In the genomic region with DNA sequence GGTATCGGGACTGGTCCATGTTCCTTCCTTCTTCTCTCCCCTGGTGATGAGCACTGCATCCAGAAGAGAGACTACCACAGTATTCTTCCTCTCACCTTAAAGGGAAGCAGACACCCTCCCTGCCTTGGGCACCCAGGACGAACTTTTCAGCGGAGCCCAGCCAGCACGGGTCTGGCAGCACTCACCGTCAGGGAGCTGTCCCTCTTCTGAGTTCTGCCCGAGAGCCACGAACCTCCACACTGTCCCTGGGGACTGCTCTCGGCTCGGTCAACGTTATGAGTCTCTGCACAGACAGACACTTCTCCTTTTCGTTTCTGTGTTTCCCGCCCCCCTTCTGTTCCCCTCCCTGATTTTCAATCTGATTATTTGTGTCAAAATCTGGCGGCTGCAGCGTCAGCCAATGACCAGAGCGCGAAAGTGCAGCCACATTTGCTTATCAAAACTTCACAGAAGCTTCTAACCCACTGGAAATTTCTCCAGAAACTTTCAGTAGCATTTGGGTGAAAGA, we compare ENCODE assay signal across 8 mouse cellular contexts. TPM values are rescaled to one million over a fixed set of nuclear protein-coding genes. Genes with fewer than 3 reads are reported as not detected.
DNase-seq lines count a peak whose midpoint lies in the region; ATAC-seq and TF ChIP-seq lines count a peak whose summit lies in the region.

A gene (minus strand): TSS at position 319 of the 508 bp plus-strand sequence.

- H3K79me2 ChIP-seq in MEL (ENCODE audit: control insufficient read depth, insufficient read depth, low read length, poor library complexity), result peaks cover 45% of the 10 kb centered on the region

- no peaks in the 10 kb centered on the region for H3K36me3 ChIP-seq in forebrain, embryonic 12.5 days (replicated peaks)
- no peaks in the 10 kb centered on the region for H3K36me3 ChIP-seq in forebrain, embryonic 13.5 days (ENCODE audit: poor library complexity, severe bottlenecking)
- peaks cover 0 to 34% of the 10 kb centered on the region in 2 experiments; a peak in 3 of 4 replicates for H3K36me3 ChIP-seq in MEL (ENCODE audit: control insufficient read depth in 1 of 2, insufficient read depth in 2 of 2, low read length in 2 of 2)

- no peak within 1 kb of the TSS for H3K9ac ChIP-seq in forebrain, embryonic 12.5 days
- no peak within 1 kb of the TSS for H3K9ac ChIP-seq in forebrain, embryonic 13.5 days
- peak within 1 kb of the TSS; percentile 95 for H3K9ac ChIP-seq in MEL (ENCODE audit: control insufficient read depth, low read depth, low read length, poor library complexity, severe bottlenecking)

- H3K27ac ChIP-seq in forebrain, embryonic 12.5 days, result no peak within 1 kb of the TSS
- H3K27ac ChIP-seq in forebrain, embryonic 13.5 days, result no peak within 1 kb of the TSS
- H3K27ac ChIP-seq in MEL (ENCODE audit: control insufficient read depth, low read depth, low read length), result peak within 1 kb of the TSS; percentile 97

- 5% methylated on average over 16 of the region's 16 CpGs for WGBS in forebrain, embryonic 12.5 days
- 6% methylated on average over 16 of the region's 16 CpGs for WGBS in forebrain, embryonic 13.5 days

- H3K27me3 ChIP-seq in forebrain, embryonic 12.5 days, result peaks cover 32% of the 10 kb centered on the region
- H3K27me3 ChIP-seq in forebrain, embryonic 13.5 days, result peaks cover 27% of the 10 kb centered on the region
- H3K27me3 ChIP-seq in MEL (ENCODE audit: control insufficient read depth in 1 of 2, insufficient read depth in 2 of 2, low read length in 2 of 2), result no peaks in the 10 kb centered on the region

- TF ChIP-seq EP300 in MEL (IDR thresholded peaks at IDR 0.05; ENCODE audit: low read depth in 1 of 2, low read length in 2 of 2), result peak; percentile 80 to 87

- H3K9me3 ChIP-seq in forebrain, embryonic 12.5 days, result no peaks in the 10 kb centered on the region
- no peaks in the 10 kb centered on the region for H3K9me3 ChIP-seq in forebrain, embryonic 13.5 days (replicated peaks)
- H3K9me3 ChIP-seq in MEL (replicated peaks; ENCODE audit: insufficient read depth, low read length), result no peaks in the 10 kb centered on the region

- no peak; the same call in 1 of the 2 replicates for TF ChIP-seq RAD21 in MEL (IDR thresholded peaks at IDR 0.05; ENCODE audit: low read depth, low read length)

- no peak for ATAC-seq in forebrain, embryonic 12.5 days (ENCODE audit: low FRiP score)
- ATAC-seq in forebrain, embryonic 13.5 days, result no peak
- peak; percentile 56 for ATAC-seq in megakaryocyte progenitor cell, adult 5-6 weeks (replicated peaks; ENCODE audit: poor library complexity)

- peak in 1 of 3 experiments; percentile 6; a peak in 1 of 6 replicates for TF ChIP-seq CTCF in MEL (IDR thresholded peaks at IDR 0.05 in 2 of 3, conservative IDR thresholded peaks at IDR 0.05 in 1 of 3; ENCODE audit: control insufficient read depth in 1 of 3, insufficient read depth in 1 of 3, low read depth in 2 of 3, low read length in 3 of 3, poor library complexity in 1 of 3, severe bottlenecking in 1 of 3)

- peak; percentile 77 to 94; a peak in 3 of 4 replicates for TF ChIP-seq POLR2A in MEL (IDR thresholded peaks at IDR 0.05; ENCODE audit: control insufficient read depth in 1 of 2, insufficient read depth in 1 of 2, low read depth in 1 of 2, low read length in 2 of 2, poor library complexity in 1 of 2)

- 0 out of 2 replicates have a peak within 1 kb of the TSS, but pooled peaks have one; percentile 11 for H3K4me2 ChIP-seq in forebrain, embryonic 12.5 days
- H3K4me2 ChIP-seq in forebrain, embryonic 13.5 days, result no peak within 1 kb of the TSS

- H3K4me3 ChIP-seq in forebrain, embryonic 12.5 days (replicated peaks), result no peak within 1 kb of the TSS
- no peak within 1 kb of the TSS for H3K4me3 ChIP-seq in forebrain, embryonic 13.5 days
- peak within 1 kb of the TSS; percentile 88 to 89 for H3K4me3 ChIP-seq in MEL (ENCODE audit: control insufficient read depth in 1 of 2, insufficient read depth in 1 of 2, low read depth in 2 of 2, low read length in 2 of 2)

- DNase-seq in MEL (ENCODE audit: low read depth, low spot score) (peak; percentile 92), MN1 (ENCODE audit: low spot score) (no peak)
- peak; percentile 9 to 29 for DNase-seq in heart, postnatal 14 days
- no peak for DNase-seq in layer of hippocampus, postnatal 36 days
- DNase-seq in urinary bladder, postnatal 36 days (ENCODE audit: low spot score in 2 of 2), result no peak

- peaks cover 6% of the 10 kb centered on the region; the same call in 1 of the 2 replicates for H3K4me1 ChIP-seq in forebrain, embryonic 12.5 days
- peaks cover 4% of the 10 kb centered on the region; the same call in 1 of the 2 replicates for H3K4me1 ChIP-seq in forebrain, embryonic 13.5 days
- H3K4me1 ChIP-seq in MEL (ENCODE audit: control insufficient read depth in 1 of 2, insufficient read depth in 2 of 2, low read length in 2 of 2), result peaks cover 5 to 39% of the 10 kb centered on the region in 2 experiments

- intact Hi-C loops in heart, postnatal 14 days (cut with DNase I), result loop anchor here (1.0 kb wide), 1 partner anchor 28 kb away; no protein-coding TSS in a partner anchor

TF ChIP-seq in MEL, 35 proteins besides CTCF, POLR2A, EP300 and RAD21 (continues in another document):
- TF ChIP-seq POLR2AphosphoS2 (IDR thresholded peaks at IDR 0.05; ENCODE audit: low read length) (peak; percentile 73; the same call in 1 of the 2 replicates), ETS1 (IDR thresholded peaks at IDR 0.05; ENCODE audit: low read depth, low read length) (peak; percentile 78), TBP (IDR thresholded peaks at IDR 0.05; ENCODE audit: low read depth, low read length) (peak; percentile 94), HCFC1 (IDR thresholded peaks at IDR 0.05; ENCODE audit: low read depth, low read length) (peak; percentile 47; the same call in 1 of the 2 replicates), JUND (IDR thresholded peaks at IDR 0.05; ENCODE audit: low read depth, low read length) (peak; percentile 62; the same call in 1 of the 2 replicates), GABPA (IDR thresholded peaks at IDR 0.05; ENCODE audit: low read depth, low read length) (no peak), ZNF384 (IDR thresholded peaks at IDR 0.05; ENCODE audit: low read depth, low read length) (no peak), BHLHE40 (IDR thresholded peaks at IDR 0.05; ENCODE audit: borderline replicate concordance, low read depth, low read length) (peak; percentile 49; the same call in 1 of the 2 replicates), MXI1 (IDR thresholded peaks at IDR 0.05; ENCODE audit: low read depth, low read length) (peak; percentile 88), GATA1 (IDR thresholded peaks at IDR 0.05; ENCODE audit: low read depth, low read length) (peak; percentile 82), ZMIZ1 (IDR thresholded peaks at IDR 0.05; ENCODE audit: low read depth, low read length) (peak; percentile 79), UBTF (IDR thresholded peaks at IDR 0.05; ENCODE audit: borderline replicate concordance, insufficient read depth, low read depth, low read length) (0 out of 2 replicates have a peak, but pooled peaks have one; percentile 43), SIN3A (IDR thresholded peaks at IDR 0.05; ENCODE audit: low read length) (peak; percentile 89), USF2 (IDR thresholded peaks at IDR 0.05; ENCODE audit: borderline replicate concordance in 1 of 2, insufficient read depth in 1 of 2, low read depth in 1 of 2, low read length in 2 of 2) (no peak), MYB (IDR thresholded peaks at IDR 0.05; ENCODE audit: low read depth, low read length) (0 out of 2 replicates have a peak, but pooled peaks have one; percentile 38), POLR2AphosphoS5 (IDR thresholded peaks at IDR 0.05; ENCODE audit: borderline replicate concordance, low read depth, low read length) (no peak; the same call in 1 of the 2 replicates), ZKSCAN1 (IDR thresholded peaks at IDR 0.05; ENCODE audit: low read depth, low read length) (no peak), MEF2A (IDR thresholded peaks at IDR 0.05; ENCODE audit: extremely low read depth, insufficient replicate concordance, low read depth, low read length, poor library complexity, severe bottlenecking) (no peak), E2F4 (IDR thresholded peaks at IDR 0.05; ENCODE audit: borderline replicate concordance, low read depth, low read length) (peak; percentile 92), TAL1 (IDR thresholded peaks at IDR 0.05; ENCODE audit: low read length) (peak; percentile 65), MAX (IDR thresholded peaks at IDR 0.05; ENCODE audit: low read length) (no peak), MAZ (IDR thresholded peaks at IDR 0.05; ENCODE audit: low read depth, low read length) (peak; percentile 94), NRF1 (IDR thresholded peaks at IDR 0.05; ENCODE audit: insufficient read depth, low read depth, low read length, poor library complexity, severe bottlenecking) (no peak), USF1 (IDR thresholded peaks at IDR 0.05; ENCODE audit: low read depth, low read length) (no peak), CHD1 (IDR thresholded peaks at IDR 0.05; ENCODE audit: low read depth, low read length) (no peak; the same call in 1 of the 2 replicates), NELFE (IDR thresholded peaks at IDR 0.05; ENCODE audit: low read depth, low read length) (peak; percentile 82), KAT2A (conservative IDR thresholded peaks at IDR 0.05; ENCODE audit: low read depth, low read length) (peak; percentile 28; the same call in 1 of the 2 replicates), CHD2 (IDR thresholded peaks at IDR 0.05; ENCODE audit: low read length) (no peak; the same call in 1 of the 2 replicates), RCOR1 (IDR thresholded peaks at IDR 0.05; ENCODE audit: low read depth, low read length) (peak; percentile 100), MAFK (IDR thresholded peaks at IDR 0.05; ENCODE audit: borderline replicate concordance, low read depth, low read length) (peak; percentile 67), TCF12 (IDR thresholded peaks at IDR 0.05; ENCODE audit: low read depth, low read length) (peak; percentile 90), SMC3 (IDR thresholded peaks at IDR 0.05; ENCODE audit: low read depth, low read length) (no peak), MYC (IDR thresholded peaks at IDR 0.05; ENCODE audit: low read depth, low read length) (no peak), ELF1 (IDR thresholded peaks at IDR 0.05; ENCODE audit: low read depth, low read length) (no peak)

RNA-seq across cellular contexts. Expression of the gene that starts here (rescaled TPM):
- polyA plus RNA-seq in forebrain, embryonic 12.5 days (2016; fragmentation: Nextera tagmentation; extraction: Ambion mirVana), result 0.77 and 2.0 TPM in 2 replicates
- 0.19 and 0.31 TPM in 2 replicates for polyA plus RNA-seq in forebrain, embryonic 13.5 days (2015; fragmentation: Nextera tagmentation; extraction: Ambion mirVana)
- total RNA-seq in MEL (2012; rRNA removed), result 75.1 and 82.9 TPM in 2 replicates
- polyA plus RNA-seq in MEL (2012; ENCODE audit: insufficient read depth in 1 of 2, insufficient read length in 2 of 2, low read depth in 1 of 2, low replicate concordance in 2 of 2, missing spikeins in 1 of 2), result 100 to 1,000 TPM; 194 to 277 TPM
- total RNA-seq in heart, postnatal 14 days (2021), result not detected
- total RNA-seq in megakaryocyte progenitor cell, adult 5-6 weeks (2015), result 15.6 and 28.3 TPM in 2 replicates
- total RNA-seq in megakaryocyte progenitor cell, adult 5-6 weeks (2017), result 10.3 and 13.1 TPM in 2 replicates
- total RNA-seq in layer of hippocampus, postnatal 36 days (2021), result not detected

Comparison
In these comparisons a context has a peak if more than half of its experiments do, and no peak if none do; other contexts are left out.
1. RNA of the gene that starts here (total RNA-seq): 75.1 to 82.9 TPM in MEL and 10.3 to 28.3 TPM in megakaryocyte progenitor cell, adult 5-6 weeks; not detected in heart, postnatal 14 days and not detected in layer of hippocampus, postnatal 36 days; every median in the first group is over 4 times any median in the second.
2. RNA of the gene that starts here (polyA plus RNA-seq): 194 to 277 TPM in MEL; 0.77 to 2.0 TPM in forebrain, embryonic 12.5 days and 0.19 to 0.31 TPM in forebrain, embryonic 13.5 days; every median in the first group is over 10 times any median in the second.
3. Peak in DNase-seq in heart, postnatal 14 days; RNA of the gene not detected or under 1 TPM.
4. H3K4me3 ChIP-seq: peak in MEL (2 of 2); none in forebrain, embryonic 12.5 days (single experiment) and forebrain, embryonic 13.5 days (single experiment).